Mouse (Mus musculus): ENCODE measurements around the gene Prkar2b. TPM values are rescaled to one million over a fixed set of nuclear protein-coding genes. Genes with fewer than 3 reads are reported as not detected.
A peak's percentile ranks its signal among the peaks of the same experiment; 100 is the strongest.

Gene Prkar2b
- polyA plus RNA-seq, 1 experiment from 2014 or later: 13.8 TPM

GRCm38 (mm10) chr12:32044487-32045134 lies 16.5 kb downstream of the Prkar2b start:
- ATAC-seq (replicated peaks; ENCODE audit: low FRiP score, low read depth): no peak; the same call in 1 of the 2 replicates
- WGBS: 51% methylated on average over 5 of the region's 5 CpGs
- Histone ChIP-seq H3K27me3 (ENCODE audit: insufficient read depth, low read length) (no peaks in the 10 kb centered on the region), H3K27ac (no peak overlapping the region), H3K4me1 (replicated peaks; ENCODE audit: insufficient read depth, low read length) (no peaks in the 10 kb centered on the region), H3K9ac (ENCODE audit: low read depth, low read length) (no peak overlapping the region), H3K4me2 (ENCODE audit: low read length) (no peak overlapping the region), H3K36me3 (ENCODE audit: insufficient read depth, low read length) (no peaks in the 10 kb centered on the region), H3K9me3 (replicated peaks; ENCODE audit: low read length) (no peaks in the 10 kb centered on the region), H3K4me3 (replicated peaks; ENCODE audit: low read depth, low read length) (no peak overlapping the region)
- peak; percentile 47 for DNase-seq (ENCODE audit: low spot score)
- TF ChIP-seq CTCF (IDR thresholded peaks at IDR 0.05; ENCODE audit: low read depth): peak; percentile 17; the same call in 1 of the 2 replicates

GRCm38 (mm10) chr12:32033536-32033935 lies 27.6 kb downstream of the Prkar2b start:
- TF ChIP-seq CTCF (IDR thresholded peaks at IDR 0.05; ENCODE audit: low read depth): no peak
- no peak for ATAC-seq (replicated peaks; ENCODE audit: low FRiP score, low read depth)
- H3K4me3 ChIP-seq (replicated peaks; ENCODE audit: low read depth, low read length): no peak overlapping the region

GRCm38 (mm10) chr12:32032917-32033316 lies 28.2 kb downstream of the Prkar2b start:
- no peak for DNase-seq (ENCODE audit: low spot score)
- Histone ChIP-seq H3K9me3 (replicated peaks; ENCODE audit: low read length) (no peaks in the 10 kb centered on the region), H3K4me1 (replicated peaks; ENCODE audit: insufficient read depth, low read length) (no peaks in the 10 kb centered on the region), H3K9ac (ENCODE audit: low read depth, low read length) (no peak overlapping the region), H3K27me3 (ENCODE audit: insufficient read depth, low read length) (no peaks in the 10 kb centered on the region), H3K4me2 (ENCODE audit: low read length) (no peak overlapping the region), H3K36me3 (ENCODE audit: insufficient read depth, low read length) (no peaks in the 10 kb centered on the region), H3K4me3 (replicated peaks; ENCODE audit: low read depth, low read length) (no peak overlapping the region), H3K27ac (no peak overlapping the region)
- no peak for ATAC-seq (replicated peaks; ENCODE audit: low FRiP score, low read depth)
- no peak for TF ChIP-seq CTCF (IDR thresholded peaks at IDR 0.05; ENCODE audit: low read depth)
- 83% methylated on average over 7 of the region's 7 CpGs for WGBS

More at GRCm38 (mm10) chr12:32033536-32033935, 27.6 kb downstream of the Prkar2b start:
- WGBS: 70% methylated on average over 6 of the region's 6 CpGs
- Histone ChIP-seq H3K9ac (ENCODE audit: low read depth, low read length) (no peak overlapping the region), H3K4me2 (ENCODE audit: low read length) (no peak overlapping the region), H3K27me3 (ENCODE audit: insufficient read depth, low read length) (no peaks in the 10 kb centered on the region), H3K27ac (no peak overlapping the region), H3K9me3 (replicated peaks; ENCODE audit: low read length) (no peaks in the 10 kb centered on the region), H3K36me3 (ENCODE audit: insufficient read depth, low read length) (no peaks in the 10 kb centered on the region), H3K4me1 (replicated peaks; ENCODE audit: insufficient read depth, low read length) (no peaks in the 10 kb centered on the region)
- DNase-seq (ENCODE audit: low spot score): no peak

DNA sequence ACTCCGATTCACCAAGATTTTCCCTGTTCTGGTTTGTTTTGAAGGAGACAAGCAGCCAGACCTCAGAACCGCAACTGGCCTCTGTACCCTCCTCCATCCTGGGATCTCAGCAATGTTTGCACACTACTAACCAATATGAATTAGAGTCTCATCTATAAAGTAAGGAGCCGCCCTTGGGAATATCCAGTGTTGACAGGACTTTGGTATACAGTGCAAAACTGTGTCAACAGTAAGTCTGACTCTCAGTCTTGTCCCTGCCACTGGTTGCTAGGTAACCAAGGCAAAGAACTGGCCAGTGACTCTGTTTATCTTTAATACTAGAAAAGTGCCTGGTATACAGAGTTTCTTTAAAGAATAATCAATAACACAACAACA lies 42.7 kb downstream of the Prkar2b start:
- no peaks in the 10 kb centered on the region for H3K9me3 ChIP-seq (replicated peaks; ENCODE audit: low read length)
- 0 out of 2 replicates have a peak, but pooled peaks cover 2% of the 10 kb centered on the region for H3K4me1 ChIP-seq (replicated peaks; ENCODE audit: insufficient read depth, low read length)
- 62% methylated on average over 3 of the region's 3 CpGs for WGBS
- no peak overlapping the region for H3K27ac ChIP-seq
- no peak overlapping the region for H3K4me3 ChIP-seq (replicated peaks; ENCODE audit: low read depth, low read length)
- no peak overlapping the region for H3K9ac ChIP-seq (ENCODE audit: low read depth, low read length)
- no peak for TF ChIP-seq CTCF (IDR thresholded peaks at IDR 0.05; ENCODE audit: low read depth)
- DNase-seq (ENCODE audit: low spot score) (no peak), ATAC-seq (replicated peaks; ENCODE audit: low FRiP score, low read depth) (no peak)
- no peaks in the 10 kb centered on the region for H3K27me3 ChIP-seq (ENCODE audit: insufficient read depth, low read length)
- no peak overlapping the region for H3K4me2 ChIP-seq (ENCODE audit: low read length)
- H3K36me3 ChIP-seq (ENCODE audit: insufficient read depth, low read length): no peaks in the 10 kb centered on the region

DNA sequence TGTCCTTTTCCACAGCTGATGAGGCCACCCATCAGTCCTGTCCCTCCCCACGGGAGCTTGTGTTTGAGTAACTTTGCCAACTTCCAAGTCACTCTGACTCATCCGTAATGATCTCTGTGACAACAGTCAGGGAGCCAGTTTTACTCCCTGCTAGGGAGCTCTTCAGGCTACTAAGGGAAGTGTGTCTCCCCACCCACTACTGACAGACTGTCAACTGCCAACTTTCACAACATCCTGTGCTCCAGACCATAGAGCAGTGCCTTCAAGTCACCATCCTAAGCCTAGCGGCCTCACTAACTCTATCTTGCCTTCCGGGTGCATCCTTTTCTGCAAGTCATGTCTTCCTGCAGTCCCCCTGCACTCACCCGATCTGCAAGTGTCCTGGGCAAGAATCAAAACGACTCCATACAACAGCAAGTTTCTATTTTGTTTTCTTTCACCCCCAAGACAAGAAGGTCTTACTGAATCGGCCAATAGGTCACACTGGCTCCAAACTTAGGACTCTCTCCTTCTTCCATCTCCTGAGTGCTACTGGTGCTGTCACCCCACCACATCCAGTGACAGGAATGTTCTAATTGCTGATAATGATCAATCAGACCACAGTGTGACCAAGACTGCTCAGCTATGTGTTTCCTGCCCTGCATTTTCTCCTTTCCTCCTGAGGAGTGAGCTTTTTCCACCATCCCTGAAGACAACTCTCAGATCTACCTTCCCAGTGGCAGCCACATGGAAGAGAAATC lies 43.3 kb downstream of the Prkar2b start:
- no peak for TF ChIP-seq CTCF (IDR thresholded peaks at IDR 0.05; ENCODE audit: low read depth)
- Histone ChIP-seq H3K36me3 (ENCODE audit: insufficient read depth, low read length) (no peaks in the 10 kb centered on the region), H3K27me3 (ENCODE audit: insufficient read depth, low read length) (no peaks in the 10 kb centered on the region), H3K27ac (no peak overlapping the region), H3K9me3 (replicated peaks; ENCODE audit: low read length) (no peaks in the 10 kb centered on the region), H3K4me1 (replicated peaks; ENCODE audit: insufficient read depth, low read length) (0 out of 2 replicates have a peak, but pooled peaks cover 2% of the 10 kb centered on the region), H3K4me3 (replicated peaks; ENCODE audit: low read depth, low read length) (no peak overlapping the region), H3K9ac (ENCODE audit: low read depth, low read length) (no peak overlapping the region), H3K4me2 (ENCODE audit: low read length) (no peak overlapping the region)
- DNase-seq (ENCODE audit: low spot score): no peak
- ATAC-seq (replicated peaks; ENCODE audit: low FRiP score, low read depth): no peak
- WGBS: 37% methylated on average over 7 of the region's 7 CpGs

- Histone ChIP-seq H3K27ac (no peak overlapping the region), H3K9me3 (replicated peaks; ENCODE audit: low read length) (no peaks in the 10 kb centered on the region), H3K9ac (ENCODE audit: low read depth, low read length) (no peak overlapping the region), H3K4me3 (replicated peaks; ENCODE audit: low read depth, low read length) (no peak overlapping the region), H3K36me3 (ENCODE audit: insufficient read depth, low read length) (no peaks in the 10 kb centered on the region), H3K27me3 (ENCODE audit: insufficient read depth, low read length) (no peaks in the 10 kb centered on the region), H3K4me1 (replicated peaks; ENCODE audit: insufficient read depth, low read length) (0 out of 2 replicates have a peak, but pooled peaks cover 2% of the 10 kb centered on the region), H3K4me2 (ENCODE audit: low read length) (no peak overlapping the region)
- 86% methylated on average over 6 of the region's 6 CpGs for WGBS
- no peak for TF ChIP-seq CTCF (IDR thresholded peaks at IDR 0.05; ENCODE audit: low read depth)
- ATAC-seq (replicated peaks; ENCODE audit: low FRiP score, low read depth) (no peak), DNase-seq (ENCODE audit: low spot score) (no peak)
These were observed 44.6 kb downstream of the Prkar2b start for GRCm38 (mm10) chr12:32016472-32016871.

All from kidney, postnatal 0 days (tissue).